Mouse (Mus musculus): ENCODE results near the gene Trh. TPM values are rescaled to one million over a fixed set of nuclear protein-coding genes. Genes with fewer than 3 reads are reported as not detected.

The Trh gene
- polyA plus RNA-seq, 1 experiment from 2014 or later = 0.40 TPM

DNA sequence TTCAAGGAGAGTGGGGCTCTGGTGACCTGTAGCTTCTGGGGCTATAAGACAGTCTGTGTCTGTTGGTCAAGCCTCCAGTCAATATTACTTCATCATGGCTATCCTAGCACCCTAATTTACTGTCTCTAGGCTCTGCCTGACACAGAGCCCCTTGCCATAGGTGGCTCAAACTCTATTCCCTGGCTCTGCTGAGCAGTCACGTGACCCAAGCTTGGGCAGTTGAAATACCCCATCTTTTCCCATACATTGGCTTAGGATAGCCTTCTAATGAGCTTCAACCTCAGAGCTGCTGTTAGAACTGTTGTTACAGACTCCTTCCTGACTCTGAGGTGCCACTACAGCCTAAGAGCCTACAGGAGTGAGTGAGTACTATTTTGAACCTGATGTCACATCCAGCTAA lies 23.6 kb upstream of the Trh start:
- H3K9me3 ChIP-seq (ENCODE audit: control insufficient read depth, low read length) = no peaks in the 10 kb centered on the region
- no peaks in the 10 kb centered on the region; the same call in 1 of the 2 replicates for H3K27me3 ChIP-seq (replicated peaks; ENCODE audit: control insufficient read depth, insufficient read depth, low read length)
- no peaks in the 10 kb centered on the region for H3K4me1 ChIP-seq (ENCODE audit: control insufficient read depth, insufficient read depth, low read length)
- no peak overlapping the region for H3K4me2 ChIP-seq (ENCODE audit: low read depth, low read length)
- no peak overlapping the region for H3K9ac ChIP-seq (ENCODE audit: low read depth, low read length)
- no peak overlapping the region for H3K4me3 ChIP-seq (ENCODE audit: low read depth, low read length)
- ATAC-seq (ENCODE audit: low read depth) (no peak), DNase-seq (ENCODE audit: low spot score) (no peak)
- H3K36me3 ChIP-seq (ENCODE audit: control insufficient read depth, insufficient read depth, low read length) = no peaks in the 10 kb centered on the region
- H3K27ac ChIP-seq (replicated peaks; ENCODE audit: low read depth, low read length) = no peak overlapping the region
- WGBS = 58% methylated on average over 1 of the region's 1 CpGs

DNA sequence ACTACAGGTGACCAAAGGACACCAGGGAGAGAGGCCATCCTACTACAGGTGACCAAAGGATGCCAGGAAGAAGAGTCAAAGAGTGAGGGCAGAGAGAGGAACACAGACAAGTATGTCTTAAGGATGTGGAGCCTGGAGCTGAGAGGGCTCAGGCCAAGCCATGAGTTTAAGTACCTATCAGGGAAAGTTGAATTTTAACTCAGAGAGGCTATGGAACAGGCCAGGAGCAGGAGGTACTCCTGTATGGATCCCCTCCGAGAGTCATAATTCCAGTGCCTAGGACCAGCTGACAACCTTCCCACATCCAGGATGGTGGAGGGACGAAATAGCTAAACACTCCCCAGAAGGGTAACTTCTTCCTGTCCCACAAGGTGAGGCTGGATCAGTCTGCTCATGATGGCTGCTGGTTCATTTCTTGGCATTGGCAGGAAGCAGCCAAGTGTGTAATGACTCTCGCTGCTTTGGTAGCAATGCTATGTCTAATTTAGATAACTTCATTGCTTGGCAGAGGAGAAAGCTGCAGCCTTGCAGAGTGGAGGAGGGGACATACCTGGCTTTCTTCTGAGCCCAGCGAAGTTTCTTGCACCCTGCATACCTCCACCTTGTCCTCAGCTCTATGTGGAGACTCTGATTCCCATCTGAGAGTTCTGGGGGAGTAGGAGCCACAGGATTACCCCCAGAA lies 16.9 kb upstream of the Trh start:
- Histone ChIP-seq H3K4me1 (ENCODE audit: control insufficient read depth, insufficient read depth, low read length) (no peaks in the 10 kb centered on the region), H3K4me3 (ENCODE audit: low read depth, low read length) (no peak overlapping the region), H3K4me2 (ENCODE audit: low read depth, low read length) (no peak overlapping the region), H3K27ac (replicated peaks; ENCODE audit: low read depth, low read length) (no peak overlapping the region), H3K9me3 (ENCODE audit: control insufficient read depth, low read length) (no peaks in the 10 kb centered on the region), H3K36me3 (ENCODE audit: control insufficient read depth, insufficient read depth, low read length) (no peaks in the 10 kb centered on the region), H3K27me3 (replicated peaks; ENCODE audit: control insufficient read depth, insufficient read depth, low read length) (no peaks in the 10 kb centered on the region), H3K9ac (ENCODE audit: low read depth, low read length) (no peak overlapping the region)
- WGBS = 63% methylated on average over 4 of the region's 4 CpGs
- DNase-seq (ENCODE audit: low spot score) (no peak), ATAC-seq (ENCODE audit: low read depth) (no peak)

GRCm38 (mm10) chr6:92255346-92255745 lies 10.9 kb upstream of the Trh start:
- DNase-seq (ENCODE audit: low spot score) = no peak
- Histone ChIP-seq H3K27ac (replicated peaks; ENCODE audit: low read depth, low read length) (no peak overlapping the region), H3K4me3 (ENCODE audit: low read depth, low read length) (no peak overlapping the region), H3K27me3 (replicated peaks; ENCODE audit: control insufficient read depth, insufficient read depth, low read length) (no peaks in the 10 kb centered on the region), H3K36me3 (ENCODE audit: control insufficient read depth, insufficient read depth, low read length) (no peaks in the 10 kb centered on the region), H3K4me2 (ENCODE audit: low read depth, low read length) (no peak overlapping the region), H3K9ac (ENCODE audit: low read depth, low read length) (no peak overlapping the region), H3K4me1 (ENCODE audit: control insufficient read depth, insufficient read depth, low read length) (no peaks in the 10 kb centered on the region), H3K9me3 (ENCODE audit: control insufficient read depth, low read length) (peaks cover 6% of the 10 kb centered on the region; the same call in 1 of the 2 replicates)
- no peak for ATAC-seq (ENCODE audit: low read depth)

- 62% methylated on average over 3 of the region's 3 CpGs for WGBS
- no peak overlapping the region for H3K4me3 ChIP-seq (ENCODE audit: low read depth, low read length)
- H3K4me1 ChIP-seq (ENCODE audit: control insufficient read depth, insufficient read depth, low read length) = no peaks in the 10 kb centered on the region
- no peak overlapping the region for H3K27ac ChIP-seq (replicated peaks; ENCODE audit: low read depth, low read length)
- H3K27me3 ChIP-seq (replicated peaks; ENCODE audit: control insufficient read depth, insufficient read depth, low read length) = no peaks in the 10 kb centered on the region
- H3K4me2 ChIP-seq (ENCODE audit: low read depth, low read length) = no peak overlapping the region
- DNase-seq (ENCODE audit: low spot score) (no peak), ATAC-seq (ENCODE audit: low read depth) (no peak)
- H3K9me3 ChIP-seq (ENCODE audit: control insufficient read depth, low read length) = peaks cover 6% of the 10 kb centered on the region; the same call in 1 of the 2 replicates
- H3K36me3 ChIP-seq (ENCODE audit: control insufficient read depth, insufficient read depth, low read length) = no peaks in the 10 kb centered on the region
- H3K9ac ChIP-seq (ENCODE audit: low read depth, low read length) = no peak overlapping the region
Observed at GRCm38 (mm10) chr6:92253253-92253870, 8.9 kb upstream of the Trh start.

DNA sequence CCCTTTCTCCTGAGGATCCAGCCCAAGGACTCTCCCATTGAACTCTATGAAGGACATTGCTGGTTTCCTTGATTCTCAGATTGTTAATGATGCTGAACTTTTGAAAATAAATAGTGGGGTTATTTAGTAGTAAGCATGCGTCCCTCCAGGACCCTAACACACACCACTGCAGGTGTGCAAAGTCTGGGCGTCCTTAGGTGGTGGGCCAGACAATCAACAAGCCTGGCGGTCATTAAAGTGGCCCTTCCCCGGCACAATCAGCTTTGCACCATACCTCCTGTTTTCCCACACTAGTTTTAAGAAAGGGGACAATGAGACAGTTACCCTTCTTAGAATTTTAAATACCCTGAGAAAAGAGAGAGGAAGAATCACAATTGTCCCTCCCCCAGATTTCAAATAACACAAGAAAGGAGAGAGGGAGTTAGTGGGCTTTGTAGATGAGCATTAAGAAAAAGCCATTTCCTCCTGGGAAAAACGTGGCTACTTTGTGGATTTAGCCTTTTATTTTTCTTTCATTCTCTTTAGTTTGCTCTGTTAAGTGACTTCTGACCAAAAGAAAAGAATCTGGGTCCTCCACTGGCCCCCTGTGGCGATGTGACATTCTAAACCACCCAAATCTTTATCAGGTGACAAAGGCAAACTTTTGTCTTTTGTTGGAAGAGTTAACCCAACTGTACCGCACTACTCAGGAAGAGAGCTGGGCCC lies 2.9 kb upstream of the Trh start:
- Histone ChIP-seq H3K36me3 (ENCODE audit: control insufficient read depth, insufficient read depth, low read length) (no peaks in the 10 kb centered on the region), H3K4me1 (ENCODE audit: control insufficient read depth, insufficient read depth, low read length) (no peaks in the 10 kb centered on the region), H3K4me3 (ENCODE audit: low read depth, low read length) (no peak overlapping the region), H3K27me3 (replicated peaks; ENCODE audit: control insufficient read depth, insufficient read depth, low read length) (peaks cover 32% of the 10 kb centered on the region), H3K27ac (replicated peaks; ENCODE audit: low read depth, low read length) (no peak overlapping the region), H3K9ac (ENCODE audit: low read depth, low read length) (no peak overlapping the region), H3K4me2 (ENCODE audit: low read depth, low read length) (no peak overlapping the region), H3K9me3 (ENCODE audit: control insufficient read depth, low read length) (no peaks in the 10 kb centered on the region)
- WGBS = 19% methylated on average over 7 of the region's 7 CpGs
- DNase-seq (ENCODE audit: low spot score) (no peak), ATAC-seq (ENCODE audit: low read depth) (no peak)

DNA sequence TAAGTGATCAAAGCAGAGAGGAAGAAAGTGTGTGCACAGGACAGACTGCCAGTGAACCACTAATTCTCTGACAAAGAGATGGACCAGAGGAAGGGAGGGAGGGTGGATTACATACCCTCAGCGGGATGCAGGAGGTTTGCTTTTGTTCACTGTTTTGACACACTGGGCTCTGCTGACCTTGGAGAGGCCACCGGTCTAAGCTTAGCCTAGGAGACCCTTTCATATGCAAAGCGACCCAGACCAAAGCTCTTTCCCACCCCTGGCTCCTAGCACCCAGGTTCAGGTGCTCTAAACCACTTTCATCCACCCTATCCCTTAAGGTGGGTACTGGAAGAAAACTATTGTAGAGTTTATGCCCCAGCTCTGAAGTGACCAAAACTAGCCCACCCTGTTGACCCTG lies 1.9 kb upstream of the Trh start:
- Histone ChIP-seq H3K9me3 (ENCODE audit: control insufficient read depth, low read length) (no peaks in the 10 kb centered on the region), H3K4me1 (ENCODE audit: control insufficient read depth, insufficient read depth, low read length) (no peaks in the 10 kb centered on the region), H3K9ac (ENCODE audit: low read depth, low read length) (no peak overlapping the region), H3K27ac (replicated peaks; ENCODE audit: low read depth, low read length) (no peak overlapping the region), H3K27me3 (replicated peaks; ENCODE audit: control insufficient read depth, insufficient read depth, low read length) (peaks cover 32% of the 10 kb centered on the region), H3K36me3 (ENCODE audit: control insufficient read depth, insufficient read depth, low read length) (no peaks in the 10 kb centered on the region), H3K4me2 (ENCODE audit: low read depth, low read length) (no peak overlapping the region), H3K4me3 (ENCODE audit: low read depth, low read length) (no peak overlapping the region)
- WGBS = 7% methylated on average over 3 of the region's 3 CpGs
- ATAC-seq (ENCODE audit: low read depth) (no peak), DNase-seq (ENCODE audit: low spot score) (no peak)

GRCm38 (mm10) chr6:92241178-92241906 lies 3.1 kb downstream of the Trh start:
- ATAC-seq (ENCODE audit: low read depth) (peak; percentile 89), DNase-seq (ENCODE audit: low spot score) (peak; percentile 9)
- Histone ChIP-seq H3K36me3 (ENCODE audit: control insufficient read depth, insufficient read depth, low read length) (no peaks in the 10 kb centered on the region), H3K9ac (ENCODE audit: low read depth, low read length) (no peak overlapping the region), H3K27me3 (replicated peaks; ENCODE audit: control insufficient read depth, insufficient read depth, low read length) (peaks cover 32% of the 10 kb centered on the region), H3K4me3 (ENCODE audit: low read depth, low read length) (no peak overlapping the region), H3K9me3 (ENCODE audit: control insufficient read depth, low read length) (no peaks in the 10 kb centered on the region), H3K27ac (replicated peaks; ENCODE audit: low read depth, low read length) (no peak overlapping the region), H3K4me1 (ENCODE audit: control insufficient read depth, insufficient read depth, low read length) (no peaks in the 10 kb centered on the region), H3K4me2 (ENCODE audit: low read depth, low read length) (no peak overlapping the region)
- WGBS = 54% methylated on average over 3 of the region's 3 CpGs

DNA sequence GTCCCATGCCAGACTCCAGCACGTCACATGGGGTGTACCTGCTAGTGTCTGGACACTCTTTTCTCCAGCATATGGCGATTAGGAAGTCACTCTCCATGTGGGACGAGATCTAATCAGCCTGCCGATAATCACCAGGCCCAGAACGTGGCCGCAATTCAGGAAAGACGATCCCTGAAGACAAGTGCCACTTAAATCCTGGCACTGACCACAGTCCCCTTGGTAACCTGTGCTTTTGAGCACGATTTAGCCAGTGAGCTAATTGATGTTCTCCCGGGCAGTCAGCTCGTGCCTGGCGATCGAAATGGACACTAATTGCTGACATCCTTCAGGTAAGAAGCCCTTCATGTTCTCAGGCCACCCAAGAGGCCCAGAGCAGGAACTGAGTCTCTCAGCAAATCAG lies 9.4 kb downstream of the Trh start:
- H3K4me1 ChIP-seq (ENCODE audit: control insufficient read depth, insufficient read depth, low read length) = no peaks in the 10 kb centered on the region
- WGBS = 47% methylated on average over 12 of the region's 12 CpGs
- no peak overlapping the region for H3K4me2 ChIP-seq (ENCODE audit: low read depth, low read length)
- no peaks in the 10 kb centered on the region for H3K27me3 ChIP-seq (replicated peaks; ENCODE audit: control insufficient read depth, insufficient read depth, low read length)
- ATAC-seq (ENCODE audit: low read depth) = no peak
- H3K27ac ChIP-seq (replicated peaks; ENCODE audit: low read depth, low read length) = no peak overlapping the region
- no peaks in the 10 kb centered on the region for H3K9me3 ChIP-seq (ENCODE audit: control insufficient read depth, low read length)
- DNase-seq (ENCODE audit: low spot score) = no peak
- H3K36me3 ChIP-seq (ENCODE audit: control insufficient read depth, insufficient read depth, low read length) = no peaks in the 10 kb centered on the region
- no peak overlapping the region for H3K4me3 ChIP-seq (ENCODE audit: low read depth, low read length)
- H3K9ac ChIP-seq (ENCODE audit: low read depth, low read length) = no peak overlapping the region
